Mouse (Mus musculus) hindbrain, embryonic 15.5 days (tissue): ENCODE measurements around the gene Krt72. TPM values are rescaled to one million over a fixed set of nuclear protein-coding genes. Genes with fewer than 3 reads are reported as not detected.

Experiments
- ATAC-seq: fragments of 200-750 bp; cut with Nextera tagmentation; 2 replicates; pipeline ENCODE4 v1.8.0; 2017; ENCODE audit warnings: low read depth, moderate number of reproducible peaks, moderate TSS enrichment; ENCODE audit not compliant: low FRiP score
- H3K27ac ChIP-seq: fragments of 300-500 bp; sonication (generic); replicated peaks from 2 replicates; pipeline ENCODE4 v1.5.1; 2015; ENCODE audit warnings: mild to moderate bottlenecking, inconsistent platforms
- H3K27me3 ChIP-seq: fragments of 300-500 bp; sonication (generic); 2 replicates; pipeline ENCODE4 v1.6.1; 2015; ENCODE audit warnings: control low read depth, inconsistent platforms
- H3K36me3 ChIP-seq: fragments of 300-500 bp; sonication (generic); 2 replicates; pipeline ENCODE4 v1.6.1; 2015; ENCODE audit warnings: control low read depth, inconsistent platforms
- H3K4me1 ChIP-seq: fragments of 300-500 bp; sonication (generic); replicated peaks from 2 replicates; pipeline ENCODE4 v1.6.1; 2015; ENCODE audit warnings: control low read depth, inconsistent platforms
- H3K4me2 ChIP-seq: fragments of 300-500 bp; sonication (generic); 2 replicates; pipeline ENCODE4 v1.6.1; 2015; ENCODE audit warnings: moderate library complexity, mild to moderate bottlenecking, inconsistent platforms
- H3K4me3 ChIP-seq: fragments of 300-500 bp; sonication (generic); 2 replicates; pipeline ENCODE4 v1.5.1; 2015; ENCODE audit warnings: mild to moderate bottlenecking, inconsistent platforms
- H3K9ac ChIP-seq: fragments of 300-500 bp; sonication (generic); 2 replicates; pipeline ENCODE4 v1.6.1; 2015; ENCODE audit warnings: inconsistent platforms
- H3K9me3 ChIP-seq: fragments of 300-500 bp; sonication (generic); 2 replicates; pipeline ENCODE4 v1.6.1; 2016; ENCODE audit warnings: control low read depth, inconsistent platforms
- WGBS: fragments of 180-500 bp; shearing (Covaris S2); methylation state at CpG from one replicate; pipeline ENCODE4 v1.1.7; 2015; 5-methylcytosine and 5-hydroxymethylcytosine counted together
- polyA plus RNA-seq: library from polyadenylated mRNA; unstranded; fragments of >200 nt; fragmentation: Nextera tagmentation; extraction: Ambion mirVana; gene quantifications from 2 replicates; pipeline ENCODE4 v1.2.1, GENCODE M21; 2015

Gene Krt72
- polyA plus RNA-seq, 1 experiment from 2014 or later, result 0.27 TPM

DNA sequence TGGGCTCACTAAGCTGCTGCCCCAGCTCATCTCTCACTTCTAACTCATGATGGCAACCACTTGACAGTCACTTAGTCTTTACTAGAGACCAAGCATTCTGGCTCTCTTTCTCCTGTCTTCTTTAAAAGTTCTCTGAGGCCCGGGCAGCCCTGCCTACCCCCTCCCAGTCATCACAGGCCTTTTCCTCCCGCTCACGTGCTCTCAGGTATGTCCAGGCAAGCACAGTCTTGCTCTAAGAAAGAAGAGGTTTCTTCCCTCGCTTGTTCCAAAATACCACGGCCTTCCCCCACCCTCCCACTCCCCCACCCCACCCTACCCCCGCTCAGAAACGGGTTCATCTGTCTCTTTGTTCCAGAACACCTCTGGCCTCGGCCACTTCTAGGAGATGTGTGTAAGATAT lies 16.0 kb downstream of the Krt72 start:
- Histone ChIP-seq H3K36me3 (no peaks in the 10 kb centered on the region), H3K4me2 (no peak overlapping the region), H3K4me1 (0 out of 2 replicates have a peak, but pooled peaks cover 4% of the 10 kb centered on the region), H3K27me3 (no peaks in the 10 kb centered on the region), H3K9me3 (no peaks in the 10 kb centered on the region), H3K9ac (no peak overlapping the region), H3K27ac (no peak overlapping the region), H3K4me3 (no peak overlapping the region)
- ATAC-seq, result no peak
- WGBS, result 72% methylated on average over 8 of the region's 8 CpGs

DNA sequence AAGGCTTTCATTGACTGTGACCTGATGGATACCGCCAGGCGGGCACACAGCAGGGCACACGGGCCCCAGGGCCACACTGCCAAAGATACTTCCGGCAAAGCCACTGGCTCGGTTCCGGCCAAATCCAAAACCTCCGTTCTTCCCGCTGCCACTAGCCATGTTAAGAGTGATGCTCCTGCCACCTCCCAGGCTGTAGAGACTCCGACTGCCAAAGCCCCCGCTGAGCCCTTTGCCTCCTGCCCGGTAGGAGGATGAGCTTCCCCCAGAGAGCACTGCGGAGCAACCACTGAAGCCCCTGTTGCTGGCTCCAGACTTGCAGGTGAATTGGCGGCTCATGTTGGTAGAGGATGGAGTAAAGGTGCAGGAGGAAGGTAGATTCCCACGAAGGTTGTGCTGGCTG lies 43.5 kb downstream of the Krt72 start, which contains the start of gene Krt71:
Gene Krt71 (minus strand): TSS at position 399 of the 400 bp plus-strand sequence.
- no peak within 1 kb of the TSS for H3K4me2 ChIP-seq
- no peak within 1 kb of the TSS for H3K27ac ChIP-seq
- H3K9ac ChIP-seq, result no peak within 1 kb of the TSS
- no peaks in the 10 kb centered on the region for H3K4me1 ChIP-seq
- no peak within 1 kb of the TSS for H3K4me3 ChIP-seq
- H3K36me3 ChIP-seq, result no peaks in the 10 kb centered on the region
- WGBS, result 54% methylated on average over 14 of the region's 14 CpGs
- no peaks in the 10 kb centered on the region for H3K9me3 ChIP-seq
- H3K27me3 ChIP-seq, result no peaks in the 10 kb centered on the region
- no peak for ATAC-seq

DNA sequence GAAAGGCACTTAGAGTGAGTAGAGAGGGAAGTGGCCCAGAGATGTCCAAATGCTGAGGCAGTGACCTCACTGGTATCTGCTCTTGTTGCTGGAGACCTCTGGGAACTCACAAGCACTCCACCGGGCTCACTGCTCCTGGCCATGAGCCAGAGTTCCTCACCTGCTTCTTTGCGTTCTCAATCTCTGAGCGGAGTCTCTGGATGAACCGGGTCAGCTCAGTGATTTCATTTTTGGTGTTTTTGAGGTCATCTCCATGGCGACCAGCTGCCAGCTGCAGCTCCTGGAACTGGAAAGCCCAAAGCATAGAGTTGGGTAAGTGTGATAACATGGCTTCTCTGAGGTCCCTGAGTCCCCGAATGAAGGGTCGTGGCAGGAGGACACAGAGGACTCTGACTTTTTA lies 48.5 kb downstream of the Krt72 start:
- Histone ChIP-seq H3K36me3 (no peaks in the 10 kb centered on the region), H3K4me2 (no peak overlapping the region), H3K27ac (no peak overlapping the region), H3K27me3 (no peaks in the 10 kb centered on the region), H3K4me1 (no peaks in the 10 kb centered on the region), H3K4me3 (no peak overlapping the region), H3K9me3 (no peaks in the 10 kb centered on the region), H3K9ac (no peak overlapping the region)
- 68% methylated on average over 7 of the region's 7 CpGs for WGBS
- no peak for ATAC-seq

DNA sequence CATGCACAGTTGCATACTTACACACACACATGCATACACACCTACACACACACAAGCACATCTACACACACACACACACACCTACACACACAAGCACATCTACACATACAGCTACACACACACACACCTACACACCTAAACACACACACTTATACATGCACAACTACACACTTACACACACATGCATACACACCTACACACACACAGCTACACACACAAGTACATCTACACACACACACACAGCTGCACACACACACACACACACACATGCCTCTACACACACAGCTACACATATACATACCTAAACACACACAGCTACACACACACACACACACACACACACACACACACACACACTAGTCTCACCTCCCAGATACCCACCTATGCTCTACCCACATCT lies 55.6 kb downstream of the Krt72 start:
- H3K9ac ChIP-seq, result no peak overlapping the region
- no peaks in the 10 kb centered on the region for H3K9me3 ChIP-seq
- H3K27ac ChIP-seq, result no peak overlapping the region
- ATAC-seq, result no peak
- no peak overlapping the region for H3K4me2 ChIP-seq
- H3K36me3 ChIP-seq, result no peaks in the 10 kb centered on the region
- H3K4me3 ChIP-seq, result no peak overlapping the region
- no peaks in the 10 kb centered on the region for H3K27me3 ChIP-seq
- H3K4me1 ChIP-seq, result no peaks in the 10 kb centered on the region

Other genes with a start within 250 kb of the Krt72 start
- not detected in 2 replicates for gene Krt82, start 235.8 kb downstream of the Krt72 start, polyA plus RNA-seq
- 0.12 and 0.13 TPM in 2 replicates for gene Krt90, start 223.5 kb downstream of the Krt72 start, polyA plus RNA-seq
- 0.17 and 0.18 TPM in 2 replicates for gene Krt75, start 212.6 kb downstream of the Krt72 start, polyA plus RNA-seq
- not detected in 2 replicates for gene Gm5414, start 158.3 kb downstream of the Krt72 start, polyA plus RNA-seq
- gene Gm5478, start 139.1 kb downstream of the Krt72 start, polyA plus RNA-seq, result not detected in 2 replicates
- gene Krt6b, start 106.2 kb downstream of the Krt72 start, polyA plus RNA-seq, result not detected in 2 replicates
- 0.22 TPM in 1 of 2 replicates, not detected in the other for gene Krt6a, start 92.2 kb downstream of the Krt72 start, polyA plus RNA-seq
- gene Krt5, start 73.6 kb downstream of the Krt72 start, polyA plus RNA-seq, result 0.18 and 0.75 TPM in 2 replicates
- 1.2 and 1.4 TPM in 2 replicates for gene Krt71, start 43.4 kb downstream of the Krt72 start, polyA plus RNA-seq
- 1.3 and 3.3 TPM in 2 replicates for gene Krt73, start 15.9 kb upstream of the Krt72 start, polyA plus RNA-seq
- gene Krt2, start 31.7 kb upstream of the Krt72 start, polyA plus RNA-seq, result 0.05 TPM in 1 of 2 replicates, not detected in the other
- gene Krt1, start 64.3 kb upstream of the Krt72 start, polyA plus RNA-seq, result 15.9 and 19.3 TPM in 2 replicates
- gene Krt77, start 83.2 kb upstream of the Krt72 start, polyA plus RNA-seq, result 0.35 and 0.47 TPM in 2 replicates
- gene Krt76, start 106.5 kb upstream of the Krt72 start, polyA plus RNA-seq, result not detected in 2 replicates
- 0.07 and 0.40 TPM in 2 replicates for gene Krt4, start 138.3 kb upstream of the Krt72 start, polyA plus RNA-seq
- 0.41 and 0.70 TPM in 2 replicates for gene Krt79, start 153.9 kb upstream of the Krt72 start, polyA plus RNA-seq
- gene Krt78, start 167.8 kb upstream of the Krt72 start, polyA plus RNA-seq, result not detected in 2 replicates
- 3.1 and 4.6 TPM in 2 replicates for gene Krt8, start 218.0 kb upstream of the Krt72 start, polyA plus RNA-seq
- 6.9 and 10.4 TPM in 2 replicates for gene Krt18, start 241.7 kb upstream of the Krt72 start, polyA plus RNA-seq